Mouse (Mus musculus) splenic B cell, adult 2 months (primary cell): ENCODE data around the gene Polr2b.

Source experiments
- DNase-seq: peaks from one replicate; pipeline ENCODE4 v3.0.0-alpha.2; 2011; ENCODE audit warnings: low read depth, low spot score
- H3K27me3 ChIP-seq: 2 replicates; pipeline ENCODE4 v1.6.1; 2012; ENCODE audit warnings: mild to moderate bottlenecking, low read length, moderate library complexity, mixed read lengths; ENCODE audit not compliant: control insufficient read depth, poor library complexity, insufficient read depth, severe bottlenecking
- H3K36me3 ChIP-seq: 2 replicates; pipeline ENCODE4 v1.6.1; 2012; ENCODE audit warnings: mild to moderate bottlenecking, low read length, moderate library complexity, mixed read lengths; ENCODE audit not compliant: control insufficient read depth, poor library complexity, insufficient read depth, severe bottlenecking

Polr2b gene

GRCm38 (mm10) chr5:77309924-77310772 is at the start of gene Polr2b, which contains the start of gene Noa1:
TSS of gene Polr2b (plus strand) at chr5:77310147.
TSS of gene Noa1 (minus strand) at chr5:77310084.
- H3K27me3 ChIP-seq, result no peaks in the 10 kb centered on the region
- H3K36me3 ChIP-seq, result peaks cover 6% of the 10 kb centered on the region; the same call in 1 of the 2 replicates
- DNase-seq, result peak; percentile 99

DNA sequence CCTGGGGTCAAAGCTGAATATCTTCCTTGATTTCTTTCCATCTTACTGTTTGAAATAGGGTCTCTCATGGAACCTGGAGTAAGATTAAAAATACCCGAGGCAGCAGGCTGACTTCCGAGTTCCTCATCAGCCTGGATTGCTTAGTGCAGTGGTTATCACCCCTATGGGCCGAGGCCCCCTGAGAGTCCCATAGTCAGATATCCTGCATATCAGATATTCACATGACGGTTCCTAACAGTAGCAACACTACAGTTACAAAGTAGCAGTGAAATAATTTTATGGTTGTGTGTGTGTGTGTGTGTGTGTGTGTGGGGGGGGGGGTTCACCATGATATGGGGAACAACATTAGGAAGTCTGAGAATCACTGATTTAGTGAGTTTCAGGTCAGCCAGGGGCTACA is 48.8 kb upstream of the Polr2b start:
- H3K27me3 ChIP-seq, result no peaks in the 10 kb centered on the region
- no peak for DNase-seq
- no peaks in the 10 kb centered on the region for H3K36me3 ChIP-seq

- Histone ChIP-seq H3K27me3 (no peaks in the 10 kb centered on the region), H3K36me3 (no peaks in the 10 kb centered on the region)
- no peak for DNase-seq
These were observed 47.8 kb upstream of the Polr2b start for GRCm38 (mm10) chr5:77262105-77262504.

- peak; percentile 76 for DNase-seq
- no peaks in the 10 kb centered on the region for H3K27me3 ChIP-seq
- H3K36me3 ChIP-seq, result peaks cover 6% of the 10 kb centered on the region; the same call in 1 of the 2 replicates
These were observed 44.8 kb upstream of the Polr2b start, which contains the start of gene Rest for GRCm38 (mm10) chr5:77265081-77265670. TSS of gene Rest (plus strand) at chr5:77265491.

- peak; percentile 74 for DNase-seq
- no peaks in the 10 kb centered on the region for H3K27me3 ChIP-seq
- H3K36me3 ChIP-seq, result peaks cover 6% of the 10 kb centered on the region; the same call in 1 of the 2 replicates
These were observed 44.3 kb upstream of the Polr2b start for GRCm38 (mm10) chr5:77265671-77266065.

DNA sequence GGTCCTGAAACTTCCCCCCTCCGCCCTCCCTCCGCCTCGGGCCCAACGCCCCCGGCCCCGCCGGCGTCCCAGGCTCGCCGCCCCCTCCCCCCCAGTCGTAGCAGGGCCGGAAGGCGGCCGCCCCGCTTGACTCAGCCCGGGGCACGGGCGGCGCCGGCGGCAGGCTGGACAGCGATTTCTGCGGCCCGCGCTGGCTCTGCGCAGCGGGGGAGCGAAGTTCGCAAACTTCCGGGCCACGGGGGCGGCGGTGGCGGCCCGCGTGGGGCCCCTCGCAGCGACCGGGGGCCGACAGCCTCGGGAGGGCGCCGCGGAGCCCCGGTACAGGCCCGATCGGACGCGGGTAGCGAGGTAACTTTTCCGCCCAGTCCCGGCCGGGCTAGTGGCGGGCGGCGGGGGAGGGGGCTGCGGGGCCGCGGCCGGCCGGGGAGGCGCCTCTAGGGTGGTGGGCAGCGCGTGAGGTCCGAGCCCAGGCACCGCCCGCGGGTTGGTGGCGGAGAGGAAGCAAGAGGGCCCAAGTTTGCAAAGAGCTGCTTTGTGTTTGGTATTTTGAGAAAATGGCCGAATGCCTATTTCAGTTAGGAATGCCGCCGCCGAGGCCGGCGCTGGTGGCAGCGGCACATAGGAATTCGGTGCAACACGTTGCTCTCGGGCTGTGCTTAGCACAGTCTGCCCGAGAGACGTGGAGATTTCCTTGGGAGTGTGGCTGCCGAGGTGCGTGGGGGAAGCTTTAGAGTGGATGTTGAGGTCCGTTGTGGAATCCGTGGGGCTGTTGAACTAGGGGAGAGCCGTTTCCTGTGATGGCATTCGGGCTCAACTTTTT is 43.7 kb upstream of the Polr2b start:
- DNase-seq, result peak; percentile 60
- no peaks in the 10 kb centered on the region for H3K27me3 ChIP-seq
- H3K36me3 ChIP-seq, result peaks cover 6% of the 10 kb centered on the region; the same call in 1 of the 2 replicates

DNA sequence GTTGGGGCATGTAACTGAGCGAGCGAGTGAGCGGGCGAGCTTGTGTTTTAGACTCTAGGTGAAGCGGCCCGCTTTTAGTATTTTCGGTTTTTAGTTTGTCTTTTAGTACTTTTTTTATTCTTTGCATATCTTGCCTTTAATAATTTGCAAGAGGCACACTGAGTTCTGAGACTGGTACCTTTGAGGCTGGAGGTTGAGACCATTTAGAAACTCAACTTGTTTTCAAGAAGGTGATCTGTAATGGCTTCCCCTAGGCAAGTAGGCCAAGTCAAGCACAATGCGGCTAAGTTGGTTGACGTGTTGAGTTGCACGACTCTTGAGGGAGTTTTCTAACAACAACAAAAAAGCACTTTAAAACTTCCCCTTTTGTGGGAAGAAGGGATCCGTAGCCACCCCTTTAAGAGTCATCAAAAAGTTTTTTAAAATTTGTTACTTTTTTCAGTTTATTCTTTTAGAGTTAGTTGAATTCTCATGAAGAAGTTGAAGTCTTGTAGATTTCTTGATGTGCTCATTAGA is 43.0 kb upstream of the Polr2b start:
- peaks cover 6% of the 10 kb centered on the region; the same call in 1 of the 2 replicates for H3K36me3 ChIP-seq
- no peaks in the 10 kb centered on the region for H3K27me3 ChIP-seq
- DNase-seq, result peak; percentile 68

DNA sequence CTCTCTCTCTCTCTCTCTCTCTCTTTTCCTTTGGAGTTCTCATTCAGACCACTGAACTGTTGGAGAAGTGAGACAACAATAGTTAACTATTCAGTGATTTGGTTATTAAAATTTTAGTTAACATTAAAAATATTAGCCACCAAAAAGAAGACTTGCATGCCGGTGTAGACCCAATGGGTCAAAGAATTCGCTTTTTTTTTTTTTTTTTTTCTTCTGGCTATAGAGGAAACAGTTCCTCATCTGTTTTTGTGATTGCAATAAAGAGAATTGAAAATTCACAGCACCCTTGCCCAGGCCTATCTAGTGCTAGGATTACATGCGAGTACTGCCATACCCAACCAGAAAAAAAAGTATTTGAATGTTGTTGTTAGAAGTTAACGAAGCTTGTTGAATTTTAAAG is 42.5 kb upstream of the Polr2b start:
- no peaks in the 10 kb centered on the region for H3K27me3 ChIP-seq
- peaks cover 6% of the 10 kb centered on the region; the same call in 1 of the 2 replicates for H3K36me3 ChIP-seq
- no peak for DNase-seq

DNA sequence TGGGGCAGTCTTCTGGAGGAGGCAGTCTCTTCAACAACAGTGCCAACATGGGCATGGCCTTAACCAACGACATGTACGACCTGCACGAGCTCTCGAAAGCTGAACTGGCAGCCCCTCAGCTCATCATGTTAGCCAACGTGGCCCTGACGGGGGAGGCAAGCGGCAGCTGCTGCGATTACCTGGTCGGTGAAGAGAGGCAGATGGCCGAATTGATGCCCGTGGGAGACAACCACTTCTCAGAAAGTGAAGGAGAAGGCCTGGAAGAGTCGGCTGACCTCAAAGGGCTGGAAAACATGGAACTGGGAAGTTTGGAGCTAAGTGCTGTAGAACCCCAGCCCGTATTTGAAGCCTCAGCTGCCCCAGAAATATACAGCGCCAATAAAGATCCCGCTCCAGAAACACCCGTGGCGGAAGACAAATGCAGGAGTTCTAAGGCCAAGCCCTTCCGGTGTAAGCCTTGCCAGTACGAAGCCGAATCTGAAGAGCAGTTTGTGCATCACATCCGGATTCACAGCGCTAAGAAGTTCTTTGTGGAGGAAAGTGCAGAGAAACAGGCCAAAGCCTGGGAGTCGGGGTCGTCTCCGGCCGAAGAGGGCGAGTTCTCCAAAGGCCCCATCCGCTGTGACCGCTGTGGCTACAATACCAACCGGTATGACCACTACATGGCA is 41.9 kb upstream of the Polr2b start:
- Histone ChIP-seq H3K36me3 (peaks cover 6% of the 10 kb centered on the region; the same call in 1 of the 2 replicates), H3K27me3 (no peaks in the 10 kb centered on the region)
- DNase-seq, result no peak

- Histone ChIP-seq H3K27me3 (no peaks in the 10 kb centered on the region), H3K36me3 (peaks cover 6% of the 10 kb centered on the region; the same call in 1 of the 2 replicates)
- peak; percentile 48 for DNase-seq
These were observed 40.5 kb upstream of the Polr2b start for GRCm38 (mm10) chr5:77269399-77269798.

GRCm38 (mm10) chr5:77273151-77273550 is 36.8 kb upstream of the Polr2b start:
- no peaks in the 10 kb centered on the region for H3K27me3 ChIP-seq
- peak; percentile 79 for DNase-seq
- peaks cover 20% of the 10 kb centered on the region for H3K36me3 ChIP-seq

DNA sequence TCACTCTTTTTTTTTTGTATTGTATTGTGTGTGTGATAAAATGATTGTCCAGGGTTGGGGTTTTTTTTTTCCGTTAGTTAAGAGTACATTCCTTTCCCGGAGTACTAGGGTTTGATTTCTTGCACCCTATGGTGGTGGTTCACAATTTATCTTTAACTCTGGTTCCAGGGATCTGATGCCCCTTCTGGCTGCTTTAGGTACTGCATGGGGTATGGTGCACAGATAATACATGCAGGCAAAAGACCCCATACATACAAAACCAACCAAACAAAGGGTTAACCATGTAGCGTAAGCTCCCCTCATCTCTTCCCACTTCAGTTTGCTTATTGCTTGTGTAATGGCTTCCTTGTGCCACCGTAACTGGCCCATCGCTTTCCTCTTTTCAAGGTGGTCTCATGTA is 34.0 kb upstream of the Polr2b start:
- peak; percentile 75 for DNase-seq
- Histone ChIP-seq H3K27me3 (no peaks in the 10 kb centered on the region), H3K36me3 (peaks cover 22% of the 10 kb centered on the region)

GRCm38 (mm10) chr5:77277204-77277603 is 32.7 kb upstream of the Polr2b start:
- Histone ChIP-seq H3K27me3 (no peaks in the 10 kb centered on the region), H3K36me3 (peaks cover 30% of the 10 kb centered on the region)
- DNase-seq, result no peak
